Mouse (Mus musculus) CH12.LX (cell line): Measurements from ENCODE around the gene Acss1. TPM values are rescaled to one million over a fixed set of nuclear protein-coding genes. Genes with fewer than 3 reads are reported as not detected.

Experiments
- DNase-seq: peaks from one replicate; pipeline ENCODE4 v3.0.0-alpha.2; 2013; ENCODE audit errors: extremely low read depth
- H3K27ac ChIP-seq: 2 replicates; pipeline ENCODE4 v1.5.1; 2012; ENCODE audit warnings: low read depth, mild to moderate bottlenecking, control low read depth, moderate library complexity; ENCODE audit not compliant: insufficient read depth
- H3K27me3 ChIP-seq: replicated peaks from 2 replicates; pipeline ENCODE3; 2012; ENCODE audit warnings: inconsistent platforms
- H3K36me3 ChIP-seq, 2 experiments: replicated peaks in 1 of 2; 2 replicates each; pipeline versions ENCODE3 to v1.6.1; 2012; ENCODE audit warnings: inconsistent platforms in 1 of 2, low read length in 1 of 2, mild to moderate bottlenecking in 1 of 2, mixed read lengths in 1 of 2, moderate library complexity in 1 of 2; ENCODE audit not compliant: control insufficient read depth in 1 of 2, insufficient read depth in 1 of 2
- H3K4me1 ChIP-seq, 2 experiments: 2 replicates each; pipeline ENCODE4 v1.6.1; 2012; ENCODE audit warnings: inconsistent platforms in 1 of 2, moderate library complexity in 1 of 2; ENCODE audit not compliant: insufficient read depth in 2 of 2, control insufficient read depth in 1 of 2
- H3K4me2 ChIP-seq: 2 replicates; pipeline ENCODE4 v1.6.1; 2012; ENCODE audit warnings: low read depth, mild to moderate bottlenecking, control low read depth; ENCODE audit not compliant: poor library complexity, insufficient read depth, severe bottlenecking
- H3K4me3 ChIP-seq, 3 experiments: fragments of 150-350 bp in 1 of 3; sonication (generic) in 1 of 3; replicated peaks in 1 of 3; 2 replicates each; pipeline versions ENCODE3 to v1.5.1; 2011 to 2012; ENCODE audit warnings: low read depth in 2 of 3, low read length in 2 of 3, mild to moderate bottlenecking in 2 of 3, moderate library complexity in 2 of 3, control low read depth in 1 of 3, improper control_type of control experiment in 1 of 3, inconsistent platforms in 1 of 3, mixed read lengths in 1 of 3; ENCODE audit not compliant: poor library complexity in 1 of 3
- H3K79me2 ChIP-seq: replicated peaks from 2 replicates; pipeline ENCODE4 v1.6.1; 2012; ENCODE audit warnings: mild to moderate bottlenecking, moderate library complexity; ENCODE audit not compliant: control insufficient read depth, poor library complexity, insufficient read depth, severe bottlenecking; ENCODE audit errors: extremely low read depth
- H3K9ac ChIP-seq: 2 replicates; pipeline ENCODE4 v1.6.1; 2012; ENCODE audit warnings: low read depth, mild to moderate bottlenecking, control low read depth, moderate library complexity; ENCODE audit not compliant: insufficient read depth
- H3K9me3 ChIP-seq: replicated peaks from 2 replicates; pipeline ENCODE3; 2012; ENCODE audit warnings: low read length, inconsistent platforms, mixed read lengths
- BHLHE40 ChIP-seq: IDR thresholded peaks from 2 replicates; pipeline ENCODE4 v1.6.1; 2011; ENCODE audit warnings: mild to moderate bottlenecking, low read depth, low read length, improper control_type of control experiment
- CHD1 ChIP-seq: IDR thresholded peaks from 2 replicates; pipeline ENCODE4 v1.6.1; 2012; ENCODE audit warnings: low read depth, low read length, improper control_type of control experiment, inconsistent platforms
- E2F4 ChIP-seq: IDR thresholded peaks from 2 replicates; pipeline ENCODE4 v1.6.1; 2011; ENCODE audit warnings: low read depth, low read length, improper control_type of control experiment; ENCODE audit not compliant: insufficient replicate concordance
- ELF1 ChIP-seq: IDR thresholded peaks from 2 replicates; pipeline ENCODE4 v1.6.1; 2014; ENCODE audit warnings: low read depth, mild to moderate bottlenecking, inconsistent platforms, low read length, improper control_type of control experiment
- EP300 ChIP-seq: IDR thresholded peaks from 2 replicates; pipeline ENCODE4 v1.6.1; 2011; ENCODE audit warnings: low read length, improper control_type of control experiment
- GABPA ChIP-seq: IDR thresholded peaks from 2 replicates; pipeline ENCODE4 v1.6.1; 2012; ENCODE audit warnings: low read depth, low read length, improper control_type of control experiment, inconsistent platforms; ENCODE audit not compliant: insufficient replicate concordance
- IRF4 ChIP-seq: IDR thresholded peaks from 2 replicates; pipeline ENCODE4 v1.6.1; 2014; ENCODE audit warnings: low read depth, mild to moderate bottlenecking, inconsistent platforms, low read length, improper control_type of control experiment
- JUN ChIP-seq: IDR thresholded peaks from 2 replicates; pipeline ENCODE4 v1.6.1; 2011; ENCODE audit warnings: low read depth, mild to moderate bottlenecking, low read length, improper control_type of control experiment, moderate library complexity; ENCODE audit not compliant: insufficient read depth
- JUND ChIP-seq: conservative IDR thresholded peaks from 2 replicates; pipeline ENCODE4 v1.6.1; 2011; ENCODE audit warnings: low read depth, low read length, improper control_type of control experiment
- MAZ ChIP-seq: IDR thresholded peaks from 2 replicates; pipeline ENCODE4 v1.6.1; 2012; ENCODE audit warnings: low read depth, mild to moderate bottlenecking, inconsistent platforms, low read length, improper control_type of control experiment, moderate library complexity
- POLR2AphosphoS2 ChIP-seq: IDR thresholded peaks from 2 replicates; pipeline ENCODE4 v1.6.1; 2011; ENCODE audit warnings: low read depth, low read length, improper control_type of control experiment
- RAD21 ChIP-seq: IDR thresholded peaks from 2 replicates; pipeline ENCODE4 v1.6.1; 2011; ENCODE audit warnings: low read depth, mild to moderate bottlenecking, low read length, improper control_type of control experiment, moderate library complexity
- SMC3 ChIP-seq: IDR thresholded peaks from 2 replicates; pipeline ENCODE4 v1.6.1; 2011; ENCODE audit warnings: low read depth, low read length, improper control_type of control experiment
- USF1 ChIP-seq: IDR thresholded peaks from 2 replicates; pipeline ENCODE4 v1.6.1; 2014; ENCODE audit warnings: low read depth, mild to moderate bottlenecking, inconsistent platforms, low read length, improper control_type of control experiment
- ZKSCAN1 ChIP-seq: IDR thresholded peaks from 2 replicates; pipeline ENCODE4 v1.6.1; 2012; ENCODE audit warnings: low read depth, inconsistent platforms, low read length, improper control_type of control experiment, borderline replicate concordance
- ZNF384 ChIP-seq: IDR thresholded peaks from 2 replicates; pipeline ENCODE4 v1.6.1; 2012; ENCODE audit warnings: low read depth, low read length, improper control_type of control experiment, inconsistent platforms
- dilution Hi-C: fragments of 300-500 bp; cut with MboI; formaldehyde crosslinking; loops from 2 replicates; pipeline ENCODE4 v1.14.3; 2020; ENCODE audit warnings: low sequenced_read_pairs; ENCODE audit not compliant: extremely low pct_unique_long_range_greater_than_20kb, extremely low pct_ligation_motif_present
- in situ Hi-C: fragments of 300-500 bp; cut with MboI; formaldehyde crosslinking; loops from 3 replicates; pipeline ENCODE4 v1.14.3; 2019; ENCODE audit warnings: low sequenced_read_pairs, low pct_ligation_motif_present, low pct_unique_long_range_greater_than_20kb, mixed read lengths
- polyA plus RNA-seq: library from polyadenylated mRNA; unstranded; fragments of >175 nt; gene quantifications from 2 replicates; pipeline ENCODE4 v1.2.1, GENCODE M21; 2012; ENCODE audit warnings: low read depth; ENCODE audit not compliant: insufficient read length
- total RNA-seq, 2 experiments: library from RNA; depleted of rRNA; stranded (reverse); fragments of 300-350 nt in 1 of 2; fragments of >200 nt in 1 of 2; gene quantifications; 2 replicates each; pipeline ENCODE4 v1.2.3; 2012 to 2014

Acss1 gene
- total and polyA plus RNA-seq, 3 experiments: 0.39 to 1.7 (median 0.76) TPM

- TF ChIP-seq SMC3: no peak
- 0 out of 2 replicates have a peak, but pooled peaks have one; percentile 11 for TF ChIP-seq BHLHE40
- Histone ChIP-seq H3K79me2 (no peaks in the 10 kb centered on the region), H3K4me2 (no peak overlapping the region), H3K9me3 (no peaks in the 10 kb centered on the region), H3K9ac (no peak overlapping the region), H3K36me3 (no peaks in the 10 kb centered on the region), H3K4me3 (no peak overlapping the region), H3K27me3 (no peaks in the 10 kb centered on the region), H3K4me1 (peaks cover 0 to 17% of the 10 kb centered on the region in 2 experiments; a peak in 2 of 4 replicates), H3K27ac (no peak overlapping the region)
- no peak for DNase-seq
- dilution Hi-C loops: no loop called here
- in situ Hi-C loops: no loop called here
Observed at GRCm38 (mm10) chr2:150621698-150622097, 46.6 kb downstream of the Acss1 start.

GRCm38 (mm10) chr2:150610097-150610496, 58.2 kb downstream of the Acss1 start:
- no peak for DNase-seq
- no peaks in the 10 kb centered on the region for H3K27me3 ChIP-seq
- TF ChIP-seq ELF1: no peak
- no peak for TF ChIP-seq ZNF384
- no peak for TF ChIP-seq IRF4
- TF ChIP-seq MAZ: no peak
- TF ChIP-seq GABPA: no peak
- TF ChIP-seq RAD21: no peak
- TF ChIP-seq EP300: no peak
- TF ChIP-seq ZKSCAN1: no peak
- no peak for TF ChIP-seq E2F4
- TF ChIP-seq JUND: no peak
- TF ChIP-seq JUN: no peak
- TF ChIP-seq USF1: no peak
- TF ChIP-seq CHD1: no peak
- no peak for TF ChIP-seq POLR2AphosphoS2
- peaks cover 3% of the 10 kb centered on the region for H3K79me2 ChIP-seq
- H3K4me1 ChIP-seq: peaks cover 3 to 20% of the 10 kb centered on the region in 2 experiments; a peak in 3 of 4 replicates
- H3K9ac ChIP-seq: no peak overlapping the region
- no peak overlapping the region for H3K4me2 ChIP-seq
- in situ Hi-C loops: no loop called here
- dilution Hi-C loops: no loop called here
- no peak overlapping the region for H3K4me3 ChIP-seq
- no peaks in the 10 kb centered on the region for H3K9me3 ChIP-seq
- H3K27ac ChIP-seq: no peak overlapping the region
- peaks cover 0 to 5% of the 10 kb centered on the region in 2 experiments for H3K36me3 ChIP-seq
